Mouse (Mus musculus) lung, embryonic 15.5 days (tissue): ENCODE measurements around the gene Slc25a12. TPM values are rescaled to one million over a fixed set of nuclear protein-coding genes. Genes with fewer than 3 reads are reported as not detected.

ENCODE experiments used
- ATAC-seq: fragments of 200-750 bp; cut with Nextera tagmentation; 2 replicates; pipeline ENCODE4 v1.8.0; 2017; ENCODE audit warnings: moderate number of reproducible peaks, borderline replicate concordance; ENCODE audit not compliant: low FRiP score, low TSS enrichment; ENCODE audit errors: extremely low read depth
- H3K27ac ChIP-seq: fragments of 300-500 bp; sonication (generic); 2 replicates; pipeline ENCODE4 v1.5.1; 2015; ENCODE audit warnings: moderate library complexity, mild to moderate bottlenecking, inconsistent platforms
- H3K27me3 ChIP-seq: fragments of 300-500 bp; sonication (generic); 2 replicates; pipeline ENCODE4 v1.6.1; 2015; ENCODE audit warnings: inconsistent platforms
- H3K36me3 ChIP-seq: fragments of 300-500 bp; sonication (generic); 2 replicates; pipeline ENCODE4 v1.6.1; 2015; ENCODE audit warnings: inconsistent platforms
- H3K4me1 ChIP-seq: fragments of 300-500 bp; sonication (generic); 2 replicates; pipeline ENCODE4 v1.6.1; 2015; ENCODE audit warnings: inconsistent platforms
- H3K4me2 ChIP-seq: fragments of 300-500 bp; sonication (generic); 2 replicates; pipeline ENCODE4 v1.6.1; 2015; ENCODE audit warnings: inconsistent platforms, mild to moderate bottlenecking, moderate library complexity
- H3K4me3 ChIP-seq: fragments of 300-500 bp; sonication (generic); 2 replicates; pipeline ENCODE4 v1.5.1; 2015; ENCODE audit warnings: mild to moderate bottlenecking, inconsistent platforms
- H3K9ac ChIP-seq: fragments of 300-500 bp; sonication (generic); 2 replicates; pipeline ENCODE4 v1.6.1; 2015; ENCODE audit warnings: inconsistent platforms
- H3K9me3 ChIP-seq: fragments of 300-500 bp; sonication (generic); 2 replicates; pipeline ENCODE4 v1.6.1; 2016; ENCODE audit warnings: inconsistent platforms
- WGBS: fragments of 180-500 bp; shearing (Covaris S2); methylation state at CpG from one replicate; pipeline ENCODE4 v1.1.7; 2015; 5-methylcytosine and 5-hydroxymethylcytosine counted together
- polyA plus RNA-seq: library from polyadenylated mRNA; unstranded; fragments of >200 nt; fragmentation: Nextera tagmentation; extraction: Ambion mirVana; gene quantifications from 2 replicates; pipeline ENCODE4 v1.2.1, GENCODE M21; 2015

Slc25a12 gene
- polyA plus RNA-seq, 1 experiment from 2014 or later, result 35.4 TPM

- H3K4me2 ChIP-seq, result no peak overlapping the region
- H3K9me3 ChIP-seq, result no peaks in the 10 kb centered on the region
- no peak for ATAC-seq
- 0 out of 2 replicates have a peak, but pooled peaks cover 3% of the 10 kb centered on the region for H3K4me1 ChIP-seq
- no peak overlapping the region for H3K27ac ChIP-seq
- no peaks in the 10 kb centered on the region for H3K27me3 ChIP-seq
- peaks cover 9% of the 10 kb centered on the region for H3K36me3 ChIP-seq
- H3K9ac ChIP-seq, result no peak overlapping the region
- no peak overlapping the region for H3K4me3 ChIP-seq
- 83% methylated on average over 7 of the region's 7 CpGs for WGBS
Measured at GRCm38 (mm10) chr2:71323886-71324285, 43.7 kb downstream of the Slc25a12 start.

- H3K4me2 ChIP-seq, result no peak overlapping the region
- H3K9me3 ChIP-seq, result no peaks in the 10 kb centered on the region
- H3K36me3 ChIP-seq, result peaks cover 17% of the 10 kb centered on the region
- H3K4me1 ChIP-seq, result no peaks in the 10 kb centered on the region
- no peaks in the 10 kb centered on the region for H3K27me3 ChIP-seq
- 87% methylated on average over 3 of the region's 3 CpGs for whole genome bisulfite sequencing
- no peak overlapping the region for H3K4me3 ChIP-seq
- no peak overlapping the region for H3K27ac ChIP-seq
- H3K9ac ChIP-seq, result no peak overlapping the region
- no peak for ATAC-seq
Measured at GRCm38 (mm10) chr2:71321486-71321885, 46.1 kb downstream of the Slc25a12 start.

GRCm38 (mm10) chr2:71316116-71316789, 51.3 kb downstream of the Slc25a12 start:
- ATAC-seq, result no peak
- Histone ChIP-seq H3K27me3 (no peaks in the 10 kb centered on the region), H3K4me2 (no peak overlapping the region), H3K9ac (no peak overlapping the region), H3K9me3 (no peaks in the 10 kb centered on the region), H3K4me1 (no peaks in the 10 kb centered on the region), H3K36me3 (peaks cover 11% of the 10 kb centered on the region), H3K27ac (no peak overlapping the region), H3K4me3 (no peak overlapping the region)
- WGBS, result 87% methylated on average over 3 of the region's 3 CpGs

- Histone ChIP-seq H3K4me3 (no peak overlapping the region), H3K9ac (no peak overlapping the region), H3K4me1 (no peaks in the 10 kb centered on the region), H3K4me2 (no peak overlapping the region), H3K9me3 (no peaks in the 10 kb centered on the region), H3K27me3 (no peaks in the 10 kb centered on the region), H3K27ac (no peak overlapping the region), H3K36me3 (peaks cover 7% of the 10 kb centered on the region; the same call in 1 of the 2 replicates)
- no peak for ATAC-seq
- WGBS, result 64% methylated on average over 14 of the region's 14 CpGs
Measured at GRCm38 (mm10) chr2:71315022-71315421, 52.5 kb downstream of the Slc25a12 start.

DNA sequence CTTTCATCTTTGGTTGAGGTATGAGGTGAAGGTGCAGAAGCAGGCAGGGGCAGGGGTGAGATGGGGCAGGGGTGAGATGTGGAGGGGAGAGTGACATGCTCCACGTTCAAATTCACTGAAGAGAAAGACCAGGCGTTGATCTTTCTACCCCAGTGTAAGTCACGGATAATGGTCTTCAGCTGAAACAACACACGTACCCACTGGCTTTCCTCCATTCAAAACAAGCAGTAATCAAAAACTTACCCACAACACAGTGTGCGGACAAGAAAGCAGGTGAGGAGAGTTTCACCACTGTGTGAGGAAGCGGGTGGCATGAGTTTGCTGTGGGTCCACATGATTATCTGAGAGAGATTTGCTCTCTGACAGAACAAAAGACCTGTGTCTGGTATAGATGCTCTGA, 53.5 kb downstream of the Slc25a12 start:
- Histone ChIP-seq H3K36me3 (peaks cover 7% of the 10 kb centered on the region; the same call in 1 of the 2 replicates), H3K4me3 (no peak overlapping the region), H3K4me1 (no peaks in the 10 kb centered on the region), H3K9me3 (no peaks in the 10 kb centered on the region), H3K27ac (no peak overlapping the region), H3K4me2 (no peak overlapping the region), H3K9ac (no peak overlapping the region), H3K27me3 (no peaks in the 10 kb centered on the region)
- no peak for ATAC-seq
- 81% methylated on average over 6 of the region's 6 CpGs for WGBS

- ATAC-seq, result no peak
- Histone ChIP-seq H3K4me1 (no peaks in the 10 kb centered on the region), H3K9me3 (no peaks in the 10 kb centered on the region), H3K4me2 (no peak overlapping the region), H3K27me3 (no peaks in the 10 kb centered on the region), H3K4me3 (no peak overlapping the region), H3K27ac (no peak overlapping the region), H3K9ac (no peak overlapping the region), H3K36me3 (no peaks in the 10 kb centered on the region)
- WGBS, result 52% methylated on average over 10 of the region's 10 CpGs
Measured at GRCm38 (mm10) chr2:71312067-71312466, 55.5 kb downstream of the Slc25a12 start.

DNA sequence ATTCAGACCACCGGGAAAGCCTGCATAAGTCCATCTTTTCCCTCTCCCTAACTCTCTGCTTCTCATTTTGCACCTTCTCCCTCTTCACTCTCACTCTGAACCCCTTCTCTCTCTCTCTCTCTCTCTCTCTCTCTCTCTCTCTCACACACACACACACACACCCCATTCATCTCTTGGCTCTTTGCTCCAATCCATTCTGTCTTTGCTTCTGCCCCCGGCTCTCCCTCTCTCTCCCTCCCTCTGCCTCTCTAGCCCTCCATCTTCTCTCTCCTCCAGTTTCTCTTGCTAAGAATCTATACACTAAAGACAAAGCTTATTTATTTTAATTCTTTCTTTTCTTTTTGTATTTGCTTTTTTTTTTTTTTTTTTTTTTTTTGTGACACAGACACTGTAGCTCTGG, 57.8 kb downstream of the Slc25a12 start:
- no peak for ATAC-seq
- H3K9me3 ChIP-seq, result no peaks in the 10 kb centered on the region
- no peaks in the 10 kb centered on the region for H3K36me3 ChIP-seq
- whole genome bisulfite sequencing, result 56% methylated on average over 2 of the region's 2 CpGs
- 0 out of 2 replicates have a peak, but pooled peaks cover 4% of the 10 kb centered on the region for H3K4me1 ChIP-seq
- no peak overlapping the region for H3K27ac ChIP-seq
- no peaks in the 10 kb centered on the region for H3K27me3 ChIP-seq
- no peak overlapping the region for H3K4me3 ChIP-seq
- no peak overlapping the region for H3K4me2 ChIP-seq
- no peak overlapping the region for H3K9ac ChIP-seq

- Histone ChIP-seq H3K4me2 (no peak overlapping the region), H3K27me3 (no peaks in the 10 kb centered on the region), H3K4me1 (peaks cover 16% of the 10 kb centered on the region; the same call in 1 of the 2 replicates), H3K36me3 (no peaks in the 10 kb centered on the region), H3K4me3 (no peak overlapping the region), H3K9ac (no peak overlapping the region), H3K27ac (no peak overlapping the region), H3K9me3 (no peaks in the 10 kb centered on the region)
- no peak for ATAC-seq
Measured at GRCm38 (mm10) chr2:71306357-71306756, 61.2 kb downstream of the Slc25a12 start.

- H3K4me2 ChIP-seq, result no peak overlapping the region
- peak; percentile 56; the same call in 1 of the 2 replicates for ATAC-seq
- H3K27ac ChIP-seq, result no peak overlapping the region
- H3K27me3 ChIP-seq, result no peaks in the 10 kb centered on the region
- no peaks in the 10 kb centered on the region for H3K9me3 ChIP-seq
- 30% methylated on average over 3 of the region's 3 CpGs for WGBS
- no peak overlapping the region for H3K4me3 ChIP-seq
- H3K36me3 ChIP-seq, result no peaks in the 10 kb centered on the region
- peaks cover 16% of the 10 kb centered on the region; the same call in 1 of the 2 replicates for H3K4me1 ChIP-seq
- H3K9ac ChIP-seq, result no peak overlapping the region
Measured at GRCm38 (mm10) chr2:71304821-71305220, 62.7 kb downstream of the Slc25a12 start.

DNA sequence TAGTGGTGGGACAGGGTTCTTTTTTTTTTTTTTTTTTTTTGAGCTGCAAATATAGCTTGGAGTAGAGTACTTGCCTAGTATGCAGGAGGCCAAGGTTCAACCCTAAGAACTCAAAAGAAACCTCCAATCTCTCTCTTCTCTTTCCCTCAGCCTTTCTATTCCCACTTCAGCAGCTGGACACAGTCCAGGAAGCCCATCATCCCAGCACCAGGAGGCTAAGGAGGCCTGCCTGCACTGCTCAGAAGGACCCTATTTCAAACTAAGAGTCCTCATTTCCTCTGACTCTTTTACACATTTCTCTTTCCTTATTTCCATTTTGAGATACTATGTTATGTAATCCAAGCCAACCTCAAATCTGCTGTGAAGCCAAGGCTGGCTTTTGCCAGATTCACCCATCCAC, 64.3 kb downstream of the Slc25a12 start:
- Histone ChIP-seq H3K27ac (peak overlapping the region; percentile 48; the same call in 1 of the 2 replicates), H3K27me3 (no peaks in the 10 kb centered on the region)
- ATAC-seq, result peak; percentile 85

DNA sequence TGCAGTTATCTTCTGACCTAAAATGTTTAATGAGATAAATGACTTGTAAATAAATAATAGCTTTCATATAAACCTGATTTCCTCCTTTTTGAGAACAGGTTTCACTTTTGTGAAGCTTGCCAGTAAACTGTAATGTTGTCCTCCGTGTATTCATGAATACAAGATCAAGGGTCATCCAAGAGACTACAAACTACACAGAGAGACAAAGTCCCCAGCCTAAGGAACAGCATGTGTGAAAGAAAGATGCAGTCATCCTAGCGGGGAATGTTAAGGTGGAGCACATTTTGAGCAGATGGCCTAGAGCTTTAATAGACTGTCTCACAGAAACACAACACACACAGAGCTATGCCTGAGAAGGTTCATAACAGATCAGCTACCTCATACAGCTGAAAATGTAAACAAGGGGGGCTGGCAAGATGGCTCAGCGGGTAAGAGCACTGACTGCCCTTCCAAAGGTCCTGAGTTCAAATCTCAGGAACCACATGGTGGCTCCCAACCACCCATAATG, 65.3 kb downstream of the Slc25a12 start:
- no peak for ATAC-seq

More for the DNA sequence above, 64.3 kb downstream of the Slc25a12 start:
- Histone ChIP-seq H3K9me3 (no peaks in the 10 kb centered on the region), H3K36me3 (no peaks in the 10 kb centered on the region), H3K4me3 (no peak overlapping the region), H3K9ac (no peak overlapping the region), H3K4me2 (no peak overlapping the region), H3K4me1 (peaks cover 16% of the 10 kb centered on the region; the same call in 1 of the 2 replicates)

GRCm38 (mm10) chr2:71298729-71299128, 68.8 kb downstream of the Slc25a12 start:
- no peaks in the 10 kb centered on the region for H3K9me3 ChIP-seq
- peaks cover 6% of the 10 kb centered on the region; the same call in 1 of the 2 replicates for H3K4me1 ChIP-seq
- ATAC-seq, result no peak
- no peak overlapping the region for H3K27ac ChIP-seq
- H3K36me3 ChIP-seq, result no peaks in the 10 kb centered on the region
- 100% methylated on average over 1 of the region's 1 CpGs for WGBS
- no peak overlapping the region for H3K4me3 ChIP-seq
- no peaks in the 10 kb centered on the region for H3K27me3 ChIP-seq
- no peak overlapping the region for H3K9ac ChIP-seq
- no peak overlapping the region for H3K4me2 ChIP-seq

More for the DNA sequence above, 65.3 kb downstream of the Slc25a12 start:
- H3K36me3 ChIP-seq, result no peaks in the 10 kb centered on the region
- no peak overlapping the region for H3K9ac ChIP-seq
- H3K27ac ChIP-seq, result peak overlapping the region; percentile 48; the same call in 1 of the 2 replicates
- no peaks in the 10 kb centered on the region for H3K9me3 ChIP-seq
- no peak overlapping the region for H3K4me3 ChIP-seq
- peaks cover 16% of the 10 kb centered on the region; the same call in 1 of the 2 replicates for H3K4me1 ChIP-seq
- no peaks in the 10 kb centered on the region for H3K27me3 ChIP-seq
- 58% methylated on average over 3 of the region's 3 CpGs for WGBS
- no peak overlapping the region for H3K4me2 ChIP-seq
